Mouse (Mus musculus) kidney, postnatal 4 days (tissue): ENCODE data around the gene Emx1.
A peak's percentile ranks its signal among the peaks of the same experiment; 100 is the strongest.
"Not testable (repeated sequence)": the region's sequence is repeated elsewhere in the genome, so short reads cannot be mapped to it uniquely, and the experiment has no call there.

Experiments
- DNase-seq, 2 experiments: peaks; one replicate each; pipeline ENCODE4 v3.0.0; 2021; ENCODE audit warnings: mixed read lengths in 2 of 2

Gene Emx1

GRCm38 (mm10) chr6:85187340-85188211 is at the start of gene Emx1:
Emx1 (plus strand) TSS chr6:85187438.
- DNase-seq = peak; percentile 78 to 89

GRCm38 (mm10) chr6:85139534-85139933 is 47.7 kb upstream of the Emx1 start:
- DNase-seq = no peak

GRCm38 (mm10) chr6:85141013-85141412 is 46.2 kb upstream of the Emx1 start:
- peak; percentile 63 to 71 for DNase-seq

GRCm38 (mm10) chr6:85144466-85144865 is 42.8 kb upstream of the Emx1 start:
- no peak for DNase-seq

GRCm38 (mm10) chr6:85147636-85148035 is 39.6 kb upstream of the Emx1 start:
- no peak for DNase-seq

GRCm38 (mm10) chr6:85150386-85150785 is 36.9 kb upstream of the Emx1 start:
- DNase-seq = no peak

GRCm38 (mm10) chr6:85153970-85154540 is 33.2 kb upstream of the Emx1 start:
- DNase-seq = peak; percentile 76 to 84

- DNase-seq = peak; percentile 77 to 85
These were observed 32.2 kb upstream of the Emx1 start for GRCm38 (mm10) chr6:85154861-85155528.

GRCm38 (mm10) chr6:85156551-85156950 is 30.7 kb upstream of the Emx1 start:
- DNase-seq = not testable (repeated sequence)

- DNase-seq = peak in 1 of 2 experiments; percentile 29
These were observed 29.0 kb upstream of the Emx1 start for GRCm38 (mm10) chr6:85158040-85158804.

- peak; percentile 75 to 82 for DNase-seq
These were observed 28.0 kb upstream of the Emx1 start for GRCm38 (mm10) chr6:85159092-85159760.

- peak; percentile 91 for DNase-seq
These were observed 26.9 kb upstream of the Emx1 start for GRCm38 (mm10) chr6:85160201-85160923.

- no peak for DNase-seq
These were observed 21.8 kb upstream of the Emx1 start for GRCm38 (mm10) chr6:85165440-85165921.

- DNase-seq = peak in 1 of 2 experiments; percentile 48
These were observed 7.7 kb upstream of the Emx1 start for GRCm38 (mm10) chr6:85179569-85179968.

GRCm38 (mm10) chr6:85180036-85180435 is 7.2 kb upstream of the Emx1 start:
- DNase-seq = no peak

- DNase-seq = no peak
These were observed 3.3 kb upstream of the Emx1 start for GRCm38 (mm10) chr6:85183951-85184350.

GRCm38 (mm10) chr6:85186033-85186743 is 1.1 kb upstream of the Emx1 start:
- DNase-seq = peak; percentile 67 to 82

- DNase-seq = no peak
These were observed 536 bp upstream of the Emx1 start for GRCm38 (mm10) chr6:85186744-85187059.

- peak; percentile 52 to 75 for DNase-seq
These were observed 1.2 kb downstream of the Emx1 start for GRCm38 (mm10) chr6:85188256-85189110.

GRCm38 (mm10) chr6:85189361-85189760 is 2.1 kb downstream of the Emx1 start:
- no peak for DNase-seq
